Comparison of ENCODE assay signal across 8 mouse cellular contexts in the genomic region with DNA sequence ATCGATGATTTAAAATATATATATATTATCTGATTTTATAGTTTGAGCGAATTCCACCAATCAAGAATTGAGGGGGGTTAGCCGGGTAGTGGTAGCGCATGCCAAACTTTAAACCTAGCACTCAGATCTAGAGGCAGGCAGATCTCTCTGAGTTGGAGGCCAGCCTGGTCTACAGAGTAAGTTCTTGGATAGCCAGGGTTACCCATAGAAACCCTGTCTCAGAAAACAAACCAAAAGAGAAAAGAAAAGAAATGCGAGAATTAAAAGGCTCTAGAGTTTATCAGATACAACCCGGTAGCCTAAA. TPM values are rescaled to one million over a fixed set of nuclear protein-coding genes. Genes with fewer than 3 reads are reported as not detected.
DNase-seq lines count a peak whose midpoint lies in the region; ATAC-seq lines count a peak whose summit lies in the region.

No protein-coding gene starts in this region.

- peak overlapping the region; percentile 35; the same call in 1 of the 2 replicates for H3K9ac ChIP-seq in kidney, embryonic 15.5 days
- peak overlapping the region; percentile 92 for H3K9ac ChIP-seq in hindbrain, embryonic 12.5 days
- H3K9ac ChIP-seq in midbrain, embryonic 11.5 days (ENCODE audit: low read length), result peak overlapping the region; percentile 29; the same call in 1 of the 2 replicates

- H3K4me2 ChIP-seq in kidney, embryonic 15.5 days, result peak overlapping the region; percentile 65
- H3K4me2 ChIP-seq in hindbrain, embryonic 12.5 days (replicated peaks), result peak overlapping the region; percentile 55
- peak overlapping the region; percentile 41 for H3K4me2 ChIP-seq in midbrain, embryonic 11.5 days

- H3K27ac ChIP-seq in kidney, embryonic 15.5 days, result 0 out of 2 replicates have a peak overlapping the region, but pooled peaks have one; percentile 4
- H3K27ac ChIP-seq in brown adipose tissue, adult 24 weeks (replicated peaks; ENCODE audit: low read depth, low read length), result no peak overlapping the region
- H3K27ac ChIP-seq in hindbrain, embryonic 12.5 days, result no peak overlapping the region
- no peak overlapping the region for H3K27ac ChIP-seq in midbrain, embryonic 11.5 days (ENCODE audit: low read depth, low read length)

- no peaks in the 10 kb centered on the region for H3K9me3 ChIP-seq in kidney, embryonic 15.5 days (replicated peaks)
- H3K9me3 ChIP-seq in hindbrain, embryonic 12.5 days (replicated peaks), result no peaks in the 10 kb centered on the region
- no peaks in the 10 kb centered on the region for H3K9me3 ChIP-seq in midbrain, embryonic 11.5 days (ENCODE audit: control insufficient read depth, low read length)

- peak overlapping the region; percentile 67 for H3K4me3 ChIP-seq in kidney, embryonic 15.5 days (replicated peaks)
- H3K4me3 ChIP-seq in brown adipose tissue, adult 24 weeks (ENCODE audit: insufficient read depth, low read depth, low read length), result peak overlapping the region; percentile 91
- H3K4me3 ChIP-seq in hindbrain, embryonic 12.5 days, result peak overlapping the region; percentile 78
- peak overlapping the region; percentile 77 for H3K4me3 ChIP-seq in midbrain, embryonic 11.5 days (ENCODE audit: low read depth, low read length)

- DNase-seq in kidney, adult 11 months, result no peak
- DNase-seq in midbrain, embryonic 11.5 days (ENCODE audit: low spot score, missing footprints), result peak; percentile 82
- DNase-seq in left cerebral cortex, adult 18-20 months (ENCODE audit: low spot score in 2 of 2), result no peak
- DNase-seq in layer of hippocampus, postnatal 25 days (ENCODE audit: extremely low spot score in 1 of 2, low spot score in 1 of 2), result no peak
- no peak for DNase-seq in adrenal gland, adult (ENCODE audit: inconsistent age in 2 of 2, low spot score in 1 of 2)

- 25% methylated on average over 6 of the region's 6 CpGs for WGBS in kidney, embryonic 15.5 days
- WGBS in hindbrain, embryonic 12.5 days, result 27% methylated on average over 6 of the region's 6 CpGs
- 30% methylated on average over 6 of the region's 6 CpGs for WGBS in midbrain, embryonic 11.5 days

- peaks cover 12% of the 10 kb centered on the region for H3K4me1 ChIP-seq in kidney, embryonic 15.5 days
- no peaks in the 10 kb centered on the region for H3K4me1 ChIP-seq in brown adipose tissue, adult 24 weeks (ENCODE audit: control insufficient read depth, insufficient read depth, insufficient read length, low read length)
- H3K4me1 ChIP-seq in hindbrain, embryonic 12.5 days, result peaks cover 10% of the 10 kb centered on the region
- H3K4me1 ChIP-seq in midbrain, embryonic 11.5 days (ENCODE audit: control insufficient read depth, insufficient read depth, low read length), result peaks cover 8% of the 10 kb centered on the region

- peaks cover 17% of the 10 kb centered on the region for H3K36me3 ChIP-seq in kidney, embryonic 15.5 days
- peaks cover 9% of the 10 kb centered on the region for H3K36me3 ChIP-seq in hindbrain, embryonic 12.5 days
- peaks cover 2% of the 10 kb centered on the region; the same call in 1 of the 2 replicates for H3K36me3 ChIP-seq in midbrain, embryonic 11.5 days (ENCODE audit: control insufficient read depth, insufficient read depth, low read length)

- ATAC-seq in kidney, embryonic 15.5 days (replicated peaks; ENCODE audit: low FRiP score), result no peak
- ATAC-seq in hindbrain, embryonic 12.5 days (ENCODE audit: low FRiP score), result peak; percentile 30
- 0 out of 2 replicates have a peak, but pooled peaks have one; percentile 13 for ATAC-seq in midbrain, embryonic 11.5 days (ENCODE audit: low FRiP score)

- no peaks in the 10 kb centered on the region for H3K27me3 ChIP-seq in kidney, embryonic 15.5 days
- no peaks in the 10 kb centered on the region for H3K27me3 ChIP-seq in hindbrain, embryonic 12.5 days
- no peaks in the 10 kb centered on the region for H3K27me3 ChIP-seq in midbrain, embryonic 11.5 days (ENCODE audit: control insufficient read depth, insufficient read depth, low read length)

RNA-seq across cellular contexts. Expression of a gene that starts 0.7 kb away (rescaled TPM):
- polyA plus RNA-seq in kidney, embryonic 15.5 days (2015; fragmentation: Nextera tagmentation; extraction: Ambion mirVana), result 46.1 and 47.3 TPM in 2 replicates
- polyA plus RNA-seq in brown adipose tissue, adult 24 weeks (2012; ENCODE audit: insufficient read depth, insufficient read length, missing spikeins), result 21.0 and 21.7 TPM in 2 replicates
- polyA plus RNA-seq in hindbrain, embryonic 12.5 days (2016; fragmentation: Nextera tagmentation; extraction: Ambion mirVana), result 46.4 and 47.5 TPM in 2 replicates
- 49.2 and 53.7 TPM in 2 replicates for polyA plus RNA-seq in midbrain, embryonic 11.5 days (2014; fragmentation: Nextera tagmentation; extraction: Ambion mirVana)
- total RNA-seq in left cerebral cortex, adult 18-20 months (2021), result 10 to 100 TPM; 43.7 to 46.0 TPM
- total RNA-seq in layer of hippocampus, postnatal 25 days (2021), result 10 to 100 TPM; 41.9 to 44.4 TPM

RNA-seq across cellular contexts. Expression of a gene that starts 36.0 kb away (rescaled TPM):
- polyA plus RNA-seq in kidney, embryonic 15.5 days (2015; fragmentation: Nextera tagmentation; extraction: Ambion mirVana), result 356 and 375 TPM in 2 replicates
- 128 and 136 TPM in 2 replicates for polyA plus RNA-seq in brown adipose tissue, adult 24 weeks (2012; ENCODE audit: insufficient read depth, insufficient read length, missing spikeins)
- 300 and 313 TPM in 2 replicates for polyA plus RNA-seq in hindbrain, embryonic 12.5 days (2016; fragmentation: Nextera tagmentation; extraction: Ambion mirVana)
- polyA plus RNA-seq in midbrain, embryonic 11.5 days (2014; fragmentation: Nextera tagmentation; extraction: Ambion mirVana), result 493 and 516 TPM in 2 replicates
- total RNA-seq in left cerebral cortex, adult 18-20 months (2021), result 100 to 1,000 TPM; 189 to 215 TPM
- total RNA-seq in layer of hippocampus, postnatal 25 days (2021), result 100 to 1,000 TPM; 164 to 177 TPM

RNA-seq across cellular contexts. Expression of a gene that starts 47.1 kb away (rescaled TPM):
- 236 and 242 TPM in 2 replicates for polyA plus RNA-seq in kidney, embryonic 15.5 days (2015; fragmentation: Nextera tagmentation; extraction: Ambion mirVana)
- 120 and 135 TPM in 2 replicates for polyA plus RNA-seq in brown adipose tissue, adult 24 weeks (2012; ENCODE audit: insufficient read depth, insufficient read length, missing spikeins)
- polyA plus RNA-seq in hindbrain, embryonic 12.5 days (2016; fragmentation: Nextera tagmentation; extraction: Ambion mirVana), result 217 and 224 TPM in 2 replicates
- polyA plus RNA-seq in midbrain, embryonic 11.5 days (2014; fragmentation: Nextera tagmentation; extraction: Ambion mirVana), result 279 and 283 TPM in 2 replicates
- total RNA-seq in left cerebral cortex, adult 18-20 months (2021), result 10 to 100 TPM; 62.1 to 62.6 TPM
- total RNA-seq in layer of hippocampus, postnatal 25 days (2021), result 10 to 100 TPM; 71.0 to 76.7 TPM

Comparison
In these comparisons a context has a peak if more than half of its experiments do, and no peak if none do; other contexts are left out.
1. H3K9ac ChIP-seq: peak in every context shown above with its lines; median percentile 92 in hindbrain, embryonic 12.5 days; 35 in kidney, embryonic 15.5 days; 29 in midbrain, embryonic 11.5 days.